Mouse (Mus musculus) midbrain, postnatal 0 days (tissue): ENCODE data around the gene Ppfibp2. TPM values are rescaled to one million over a fixed set of nuclear protein-coding genes. Genes with fewer than 3 reads are reported as not detected.

Experiments used
- ATAC-seq: fragments of 200-750 bp; cut with Nextera tagmentation; 2 replicates; pipeline ENCODE4 v1.8.0; 2017; ENCODE audit warnings: moderate number of reproducible peaks, mild to moderate bottlenecking, moderate TSS enrichment, moderate library complexity; ENCODE audit not compliant: low FRiP score
- DNase-seq: peaks from one replicate; pipeline ENCODE4 v3.0.0-alpha.2; 2015; ENCODE audit warnings: low spot score
- H3K27ac ChIP-seq: fragments of 300-500 bp; sonication (generic); 2 replicates; pipeline ENCODE4 v1.5.1; 2014; ENCODE audit warnings: low read depth, mild to moderate bottlenecking, low read length, mixed read lengths
- H3K27me3 ChIP-seq: fragments of 300-500 bp; sonication (generic); 2 replicates; pipeline ENCODE4 v1.6.1; 2014; ENCODE audit warnings: low read length, control low read depth, mixed read lengths; ENCODE audit not compliant: insufficient read depth
- H3K36me3 ChIP-seq: fragments of 300-500 bp; sonication (generic); 2 replicates; pipeline ENCODE4 v1.6.1; 2014; ENCODE audit warnings: low read length, control low read depth, mixed read lengths; ENCODE audit not compliant: insufficient read depth
- H3K4me1 ChIP-seq: fragments of 300-500 bp; sonication (generic); 2 replicates; pipeline ENCODE4 v1.6.1; 2014; ENCODE audit warnings: mild to moderate bottlenecking, control low read depth, antibody characterized with exemption, low read length, mixed read lengths; ENCODE audit not compliant: insufficient read depth
- H3K4me2 ChIP-seq: fragments of 300-500 bp; sonication (generic); 2 replicates; pipeline ENCODE4 v1.6.1; 2014; ENCODE audit warnings: low read depth, mild to moderate bottlenecking, low read length, mixed read lengths; ENCODE audit not compliant: poor library complexity, severe bottlenecking
- H3K4me3 ChIP-seq: fragments of 300-500 bp; sonication (generic); 2 replicates; pipeline ENCODE4 v1.5.1; 2014; ENCODE audit warnings: low read depth, mild to moderate bottlenecking, low read length, moderate library complexity
- H3K9ac ChIP-seq: fragments of 300-500 bp; sonication (generic); replicated peaks from 2 replicates; pipeline ENCODE4 v1.6.1; 2014; ENCODE audit warnings: mild to moderate bottlenecking, low read length, moderate library complexity, mixed read lengths; ENCODE audit not compliant: poor library complexity, severe bottlenecking
- H3K9me3 ChIP-seq: fragments of 300-500 bp; sonication (generic); 2 replicates; pipeline ENCODE4 v1.6.1; 2016; ENCODE audit warnings: low read length, control low read depth
- CTCF ChIP-seq: IDR thresholded peaks from 2 replicates; pipeline ENCODE4 v1.5.1; 2016; ENCODE audit warnings: antibody characterized with exemption, mild to moderate bottlenecking
- WGBS: fragments of 180-500 bp; shearing (Covaris S2); extraction: QIAGEN DNeasy Blood & Tissue Kit; methylation state at CpG from one replicate; pipeline ENCODE4 v1.1.7; 2014; 5-methylcytosine and 5-hydroxymethylcytosine counted together
- polyA plus RNA-seq: library from polyadenylated mRNA; unstranded; fragments of >200 nt; fragmentation: Nextera tagmentation; extraction: Ambion mirVana; gene quantifications from 2 replicates; pipeline ENCODE4 v1.2.1, GENCODE M21; 2015
- total RNA-seq: library from RNA; depleted of rRNA; stranded (reverse); fragments of >200 nt; gene quantifications from 2 replicates; pipeline ENCODE4 v1.2.3, GENCODE M21; 2014

Ppfibp2 gene
- total and polyA plus RNA-seq, 2 experiments from 2014 or later, result 1.2 to 2.6 TPM

GRCm38 (mm10) chr7:107738726-107739125 lies 143.7 kb downstream of the Ppfibp2 start:
- Histone ChIP-seq H3K36me3 (no peaks in the 10 kb centered on the region), H3K27me3 (no peaks in the 10 kb centered on the region), H3K4me1 (no peaks in the 10 kb centered on the region), H3K4me3 (no peak overlapping the region), H3K27ac (no peak overlapping the region), H3K4me2 (no peak overlapping the region), H3K9me3 (no peaks in the 10 kb centered on the region), H3K9ac (no peak overlapping the region)
- peak; percentile 44; the same call in 1 of the 2 replicates for ATAC-seq
- peak; percentile 76 for DNase-seq
- TF ChIP-seq CTCF, result peak; percentile 77
- 31% methylated on average over 2 of the region's 2 CpGs for WGBS

- H3K27me3 ChIP-seq, result no peaks in the 10 kb centered on the region
- H3K4me2 ChIP-seq, result no peak overlapping the region
- no peak overlapping the region for H3K9ac ChIP-seq
- no peaks in the 10 kb centered on the region for H3K9me3 ChIP-seq
- H3K36me3 ChIP-seq, result no peaks in the 10 kb centered on the region
- ATAC-seq (no peak), DNase-seq (no peak)
- H3K4me3 ChIP-seq, result no peak overlapping the region
- H3K4me1 ChIP-seq, result no peaks in the 10 kb centered on the region
- TF ChIP-seq CTCF, result no peak
- WGBS, result 89% methylated on average over 10 of the region's 10 CpGs
- H3K27ac ChIP-seq, result no peak overlapping the region
These were observed 148.0 kb downstream of the Ppfibp2 start for GRCm38 (mm10) chr7:107742963-107743465.

- DNase-seq (no peak), ATAC-seq (no peak)
- 87% methylated on average over 4 of the region's 4 CpGs for WGBS
- TF ChIP-seq CTCF, result no peak
- Histone ChIP-seq H3K4me3 (no peak overlapping the region), H3K27me3 (no peaks in the 10 kb centered on the region), H3K9me3 (no peaks in the 10 kb centered on the region), H3K9ac (no peak overlapping the region), H3K36me3 (no peaks in the 10 kb centered on the region), H3K4me2 (no peak overlapping the region), H3K4me1 (no peaks in the 10 kb centered on the region), H3K27ac (no peak overlapping the region)
These were observed 149.4 kb downstream of the Ppfibp2 start for GRCm38 (mm10) chr7:107744454-107744853.

DNA sequence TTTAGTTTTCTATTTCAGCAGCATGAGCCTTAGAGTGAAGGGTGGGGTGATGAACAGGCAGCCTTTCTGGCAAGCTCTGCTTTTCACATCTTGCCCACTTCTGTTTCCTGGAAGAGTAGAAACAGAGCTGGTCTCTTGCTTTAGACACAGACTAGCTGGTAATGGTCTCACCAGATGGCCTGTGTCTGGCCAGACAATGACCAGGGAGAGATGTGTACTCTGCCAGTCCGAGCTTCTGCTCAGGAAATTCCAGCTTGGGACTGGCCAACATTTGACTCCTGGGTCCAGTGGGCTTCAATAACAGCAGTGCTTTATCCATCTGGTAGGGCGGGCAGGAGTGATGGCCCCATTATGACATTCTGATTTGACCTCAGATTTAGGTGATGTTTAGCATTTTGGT lies 150.1 kb downstream of the Ppfibp2 start:
- H3K27ac ChIP-seq, result no peak overlapping the region
- ATAC-seq (no peak), DNase-seq (no peak)
- H3K4me2 ChIP-seq, result no peak overlapping the region
- H3K4me3 ChIP-seq, result no peak overlapping the region
- no peaks in the 10 kb centered on the region for H3K9me3 ChIP-seq
- no peak for TF ChIP-seq CTCF
- no peak overlapping the region for H3K9ac ChIP-seq
- no peaks in the 10 kb centered on the region for H3K36me3 ChIP-seq
- 87% methylated on average over 2 of the region's 2 CpGs for WGBS
- no peaks in the 10 kb centered on the region for H3K27me3 ChIP-seq
- no peaks in the 10 kb centered on the region for H3K4me1 ChIP-seq

GRCm38 (mm10) chr7:107746036-107746435 lies 151.0 kb downstream of the Ppfibp2 start:
- Histone ChIP-seq H3K9me3 (no peaks in the 10 kb centered on the region), H3K9ac (no peak overlapping the region), H3K27ac (no peak overlapping the region), H3K4me3 (no peak overlapping the region), H3K36me3 (no peaks in the 10 kb centered on the region), H3K4me1 (no peaks in the 10 kb centered on the region), H3K4me2 (no peak overlapping the region), H3K27me3 (no peaks in the 10 kb centered on the region)
- no peak for ATAC-seq
- TF ChIP-seq CTCF, result no peak
- DNase-seq, result no peak
- 86% methylated on average over 8 of the region's 8 CpGs for WGBS

DNA sequence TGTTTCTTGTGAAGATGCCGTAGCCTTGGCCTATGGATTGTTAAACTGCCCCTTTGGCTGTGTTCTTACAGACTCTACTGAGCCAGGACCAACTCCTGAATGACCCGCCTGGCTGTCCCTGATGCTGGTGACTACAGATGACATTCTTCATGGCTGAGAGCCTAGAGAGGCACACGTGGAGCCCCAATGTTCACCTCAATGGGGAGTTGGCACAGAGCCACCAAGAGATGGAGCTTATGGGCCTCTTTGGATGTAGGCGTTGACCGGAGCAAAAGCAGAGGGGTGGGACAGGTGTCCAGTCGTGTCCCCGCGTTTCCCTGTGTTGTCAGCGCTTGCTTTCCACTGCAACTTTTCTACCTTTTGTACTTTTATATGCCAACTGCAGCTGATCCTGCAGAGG lies 152.5 kb downstream of the Ppfibp2 start:
- Histone ChIP-seq H3K9me3 (no peaks in the 10 kb centered on the region), H3K4me3 (no peak overlapping the region), H3K4me1 (no peaks in the 10 kb centered on the region), H3K9ac (no peak overlapping the region), H3K27me3 (no peaks in the 10 kb centered on the region), H3K4me2 (no peak overlapping the region), H3K27ac (no peak overlapping the region), H3K36me3 (no peaks in the 10 kb centered on the region)
- no peak for TF ChIP-seq CTCF
- WGBS, result 91% methylated on average over 9 of the region's 9 CpGs
- no peak for DNase-seq
- no peak for ATAC-seq
